Mouse (Mus musculus) hindbrain, embryonic 12.5 days (tissue): ENCODE results near the gene Cygb. TPM values are rescaled to one million over a fixed set of nuclear protein-coding genes. Genes with fewer than 3 reads are reported as not detected.

Experiments used
- ATAC-seq: fragments of 200-750 bp; cut with Nextera tagmentation; 2 replicates; pipeline ENCODE4 v1.8.0; 2017; ENCODE audit warnings: moderate TSS enrichment; ENCODE audit not compliant: low FRiP score
- H3K27ac ChIP-seq: fragments of 300-500 bp; sonication (generic); 2 replicates; pipeline ENCODE4 v1.5.1; 2016; ENCODE audit warnings: mild to moderate bottlenecking
- H3K27me3 ChIP-seq: fragments of 300-500 bp; sonication (generic); 2 replicates; pipeline ENCODE4 v1.6.1; 2016; ENCODE audit warnings: mild to moderate bottlenecking
- H3K36me3 ChIP-seq: fragments of 300-500 bp; sonication (generic); 2 replicates; pipeline ENCODE4 v1.6.1; 2016; ENCODE audit warnings: mild to moderate bottlenecking
- H3K4me1 ChIP-seq: fragments of 300-500 bp; sonication (generic); 2 replicates; pipeline ENCODE4 v1.6.1; 2016
- H3K4me2 ChIP-seq: fragments of 300-500 bp; sonication (generic); replicated peaks from 2 replicates; pipeline ENCODE4 v1.6.1; 2016; ENCODE audit warnings: mild to moderate bottlenecking
- H3K4me3 ChIP-seq: fragments of 300-500 bp; sonication (generic); 2 replicates; pipeline ENCODE4 v1.5.1; 2016; ENCODE audit warnings: mild to moderate bottlenecking
- H3K9ac ChIP-seq: fragments of 300-500 bp; sonication (generic); 2 replicates; pipeline ENCODE4 v1.6.1; 2016; ENCODE audit warnings: mild to moderate bottlenecking, moderate library complexity
- H3K9me3 ChIP-seq: fragments of 300-500 bp; sonication (generic); replicated peaks from 2 replicates; pipeline ENCODE4 v1.6.1; 2016; ENCODE audit warnings: mild to moderate bottlenecking
- WGBS: fragments of 180-500 bp; shearing (Covaris S2); methylation state at CpG from one replicate; pipeline ENCODE4 v1.1.7; 2016; 5-methylcytosine and 5-hydroxymethylcytosine counted together
- polyA plus RNA-seq: library from polyadenylated mRNA; unstranded; fragments of >200 nt; fragmentation: Nextera tagmentation; extraction: Ambion mirVana; gene quantifications from 2 replicates; pipeline ENCODE4 v1.2.1, GENCODE M21; 2016

The Cygb gene
- polyA plus RNA-seq, 1 experiment from 2014 or later, result 4.5 TPM

DNA sequence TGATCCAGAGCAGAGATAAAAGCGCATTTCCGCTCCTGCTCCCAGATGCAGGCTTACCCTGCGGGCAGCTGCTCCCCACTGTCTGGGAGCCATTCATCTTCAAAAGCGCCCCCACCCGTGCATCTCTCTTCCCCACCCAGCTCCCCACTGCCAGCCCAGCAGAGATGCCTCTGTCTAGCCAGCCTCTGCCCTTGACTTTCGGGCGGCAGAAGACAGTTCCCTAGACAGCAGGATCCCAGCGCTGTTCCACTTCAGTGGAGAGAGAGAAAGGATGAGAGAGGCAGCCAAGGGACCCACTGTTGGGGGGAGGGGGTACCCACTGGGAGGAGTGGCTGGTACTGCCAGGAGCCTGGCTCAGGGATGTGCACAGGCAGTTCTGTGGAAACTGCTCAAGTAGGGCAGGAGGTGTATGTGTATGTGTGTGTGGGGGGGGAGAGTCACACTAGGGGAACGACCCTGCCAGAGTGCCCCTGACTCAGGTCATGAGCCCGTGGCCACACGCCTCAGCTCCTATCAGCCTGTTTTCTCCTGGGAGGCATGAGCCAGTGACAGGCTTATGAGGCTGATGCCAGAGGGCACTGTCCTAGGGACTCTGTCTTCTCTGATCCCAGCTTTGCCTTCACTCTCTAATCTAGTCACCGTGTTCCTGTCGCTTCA lies 7.3 kb upstream of the Cygb start:
- 16% methylated on average over 13 of the region's 13 CpGs for WGBS
- peak; percentile 68 for ATAC-seq
- H3K4me2 ChIP-seq, result peak overlapping the region; percentile 36

DNA sequence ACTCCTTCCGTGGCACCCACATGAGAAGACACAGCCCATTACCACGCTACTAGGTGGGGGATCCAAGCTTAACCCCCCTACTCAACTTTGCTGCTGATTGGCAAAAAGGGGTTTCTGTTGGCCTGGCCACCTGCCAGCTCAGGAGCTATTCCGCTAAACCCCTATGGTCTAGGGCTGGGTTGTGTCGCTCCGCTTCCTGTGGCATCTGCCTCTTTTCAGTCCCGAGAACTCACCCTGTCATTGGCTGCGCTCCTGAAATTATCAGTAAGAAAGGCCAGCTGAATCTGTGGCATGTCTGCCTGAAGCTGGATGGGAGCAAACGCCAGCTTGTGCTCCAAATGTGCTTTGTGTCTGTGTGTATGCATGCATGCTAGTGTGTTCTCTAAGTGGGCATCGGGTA lies 6.1 kb upstream of the Cygb start:
- Histone ChIP-seq H3K36me3 (no peaks in the 10 kb centered on the region), H3K9me3 (no peaks in the 10 kb centered on the region), H3K4me2 (no peak overlapping the region), H3K4me3 (no peak overlapping the region), H3K27me3 (peaks cover 14% of the 10 kb centered on the region), H3K9ac (peak overlapping the region; percentile 15; the same call in 1 of the 2 replicates), H3K27ac (peak overlapping the region; percentile 93), H3K4me1 (peaks cover 65% of the 10 kb centered on the region)
- ATAC-seq, result no peak
- 77% methylated on average over 9 of the region's 9 CpGs for whole genome bisulfite sequencing

More for the DNA sequence above, 7.3 kb upstream of the Cygb start:
- Histone ChIP-seq H3K27ac (peak overlapping the region; percentile 93), H3K4me3 (no peak overlapping the region), H3K4me1 (peaks cover 68% of the 10 kb centered on the region), H3K36me3 (no peaks in the 10 kb centered on the region), H3K9me3 (no peaks in the 10 kb centered on the region), H3K9ac (peak overlapping the region; percentile 15), H3K27me3 (peaks cover 9% of the 10 kb centered on the region; the same call in 1 of the 2 replicates)

- no peak overlapping the region for H3K4me2 ChIP-seq
- peaks cover 67% of the 10 kb centered on the region for H3K4me1 ChIP-seq
- H3K9ac ChIP-seq, result no peak overlapping the region
- 81% methylated on average over 15 of the region's 15 CpGs for WGBS
- H3K9me3 ChIP-seq, result no peaks in the 10 kb centered on the region
- no peak for ATAC-seq
- no peaks in the 10 kb centered on the region for H3K36me3 ChIP-seq
- H3K27ac ChIP-seq, result no peak overlapping the region
- H3K4me3 ChIP-seq, result no peak overlapping the region
- H3K27me3 ChIP-seq, result peaks cover 23% of the 10 kb centered on the region
Measured at GRCm38 (mm10) chr11:116659027-116659621, 5.0 kb upstream of the Cygb start.

GRCm38 (mm10) chr11:116658238-116658637 lies 4.1 kb upstream of the Cygb start:
- Histone ChIP-seq H3K27ac (peak overlapping the region; percentile 92), H3K9ac (no peak overlapping the region), H3K27me3 (peaks cover 26% of the 10 kb centered on the region), H3K4me2 (0 out of 2 replicates have a peak overlapping the region, but pooled peaks have one; percentile 53), H3K9me3 (no peaks in the 10 kb centered on the region), H3K4me3 (no peak overlapping the region), H3K4me1 (peaks cover 64% of the 10 kb centered on the region), H3K36me3 (no peaks in the 10 kb centered on the region)
- ATAC-seq, result no peak
- WGBS, result 67% methylated on average over 10 of the region's 10 CpGs

- Histone ChIP-seq H3K27ac (peak overlapping the region; percentile 92), H3K27me3 (peaks cover 32% of the 10 kb centered on the region), H3K4me3 (peak overlapping the region; percentile 34), H3K4me2 (peak overlapping the region; percentile 53), H3K9ac (peak overlapping the region; percentile 53), H3K9me3 (no peaks in the 10 kb centered on the region), H3K36me3 (no peaks in the 10 kb centered on the region), H3K4me1 (peaks cover 62% of the 10 kb centered on the region)
- 11% methylated on average over 22 of the region's 22 CpGs for WGBS
- peak; percentile 69 for ATAC-seq
Measured at GRCm38 (mm10) chr11:116657311-116658223, 3.5 kb upstream of the Cygb start.

DNA sequence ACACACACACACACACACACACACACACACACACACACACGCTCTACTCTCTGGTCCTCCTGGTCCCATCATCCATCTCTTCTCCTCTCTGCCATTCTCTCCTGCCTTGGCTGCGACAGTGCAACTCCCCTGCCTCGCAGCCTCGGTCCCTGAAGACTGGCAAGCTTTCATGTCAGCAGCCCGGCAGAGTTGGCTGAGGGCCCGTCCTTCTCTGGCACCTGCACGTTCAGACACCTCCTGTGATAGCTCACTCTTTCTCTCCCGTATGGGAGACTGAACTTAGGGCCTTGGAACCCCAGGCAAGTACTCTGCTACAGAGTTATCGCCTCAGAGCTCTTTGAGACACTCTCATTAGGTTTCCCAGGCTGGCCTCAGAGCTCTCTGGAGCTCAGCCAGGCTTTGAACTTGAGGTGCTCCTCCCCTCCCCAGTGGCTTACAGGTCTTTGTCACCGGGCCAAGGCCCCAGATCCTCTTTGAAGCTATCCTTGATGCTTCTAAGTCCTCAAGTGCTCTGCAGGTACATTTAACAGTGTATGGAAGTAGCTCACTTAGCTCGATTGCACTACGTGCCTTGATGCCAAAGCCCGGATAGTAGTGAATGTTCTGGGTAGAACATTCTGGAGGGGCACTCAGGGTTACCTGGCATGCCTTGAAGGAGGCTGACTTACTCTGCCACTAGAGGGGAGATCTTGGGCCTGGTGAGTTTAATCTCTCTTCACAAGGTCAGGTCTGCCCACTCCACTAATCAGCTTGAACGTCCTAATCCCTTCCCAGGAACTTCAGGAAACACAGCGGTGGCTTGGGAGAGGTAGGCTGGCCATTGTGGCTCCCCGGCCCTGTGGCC lies 2.5 kb upstream of the Cygb start:
- WGBS, result 81% methylated on average over 16 of the region's 16 CpGs
- Histone ChIP-seq H3K9me3 (no peaks in the 10 kb centered on the region), H3K9ac (peak overlapping the region; percentile 53; the same call in 1 of the 2 replicates), H3K4me1 (peaks cover 57% of the 10 kb centered on the region), H3K36me3 (no peaks in the 10 kb centered on the region), H3K4me3 (no peak overlapping the region), H3K4me2 (peak overlapping the region; percentile 53; the same call in 1 of the 2 replicates), H3K27ac (peak overlapping the region; percentile 92; the same call in 1 of the 2 replicates), H3K27me3 (peaks cover 42% of the 10 kb centered on the region)
- no peak for ATAC-seq

- WGBS, result under 1% methylated on average over 46 of the region's 47 CpGs
- H3K27me3 ChIP-seq, result peaks cover 68% of the 10 kb centered on the region
- H3K27ac ChIP-seq, result no peak overlapping the region
- H3K4me2 ChIP-seq, result peak overlapping the region; percentile 95
- peak overlapping the region; percentile 67 for H3K9ac ChIP-seq
- H3K4me3 ChIP-seq, result peak overlapping the region; percentile 49
- no peaks in the 10 kb centered on the region for H3K36me3 ChIP-seq
- no peaks in the 10 kb centered on the region for H3K9me3 ChIP-seq
- ATAC-seq, result peak; percentile 31; the same call in 1 of the 2 replicates
- H3K4me1 ChIP-seq, result peaks cover 43% of the 10 kb centered on the region
Measured at GRCm38 (mm10) chr11:116653709-116654221, 348 bp downstream of the Cygb start.

- no peaks in the 10 kb centered on the region for H3K36me3 ChIP-seq
- H3K27ac ChIP-seq, result no peak within 1 kb of the TSS
- H3K9me3 ChIP-seq, result no peaks in the 10 kb centered on the region
- H3K9ac ChIP-seq, result peak within 1 kb of the TSS; percentile 67
- H3K4me2 ChIP-seq, result peak within 1 kb of the TSS; percentile 95
- peaks cover 68% of the 10 kb centered on the region for H3K27me3 ChIP-seq
- peaks cover 44% of the 10 kb centered on the region for H3K4me1 ChIP-seq
- 3% methylated on average over 10 of the region's 10 CpGs for WGBS
- H3K4me3 ChIP-seq, result peak within 1 kb of the TSS; percentile 49
- ATAC-seq, result no peak
Measured at GRCm38 (mm10) chr11:116653234-116653633, 879 bp downstream of the Cygb start, which contains the start of gene Prcd. Prcd (plus strand) TSS chr11:116653534.

DNA sequence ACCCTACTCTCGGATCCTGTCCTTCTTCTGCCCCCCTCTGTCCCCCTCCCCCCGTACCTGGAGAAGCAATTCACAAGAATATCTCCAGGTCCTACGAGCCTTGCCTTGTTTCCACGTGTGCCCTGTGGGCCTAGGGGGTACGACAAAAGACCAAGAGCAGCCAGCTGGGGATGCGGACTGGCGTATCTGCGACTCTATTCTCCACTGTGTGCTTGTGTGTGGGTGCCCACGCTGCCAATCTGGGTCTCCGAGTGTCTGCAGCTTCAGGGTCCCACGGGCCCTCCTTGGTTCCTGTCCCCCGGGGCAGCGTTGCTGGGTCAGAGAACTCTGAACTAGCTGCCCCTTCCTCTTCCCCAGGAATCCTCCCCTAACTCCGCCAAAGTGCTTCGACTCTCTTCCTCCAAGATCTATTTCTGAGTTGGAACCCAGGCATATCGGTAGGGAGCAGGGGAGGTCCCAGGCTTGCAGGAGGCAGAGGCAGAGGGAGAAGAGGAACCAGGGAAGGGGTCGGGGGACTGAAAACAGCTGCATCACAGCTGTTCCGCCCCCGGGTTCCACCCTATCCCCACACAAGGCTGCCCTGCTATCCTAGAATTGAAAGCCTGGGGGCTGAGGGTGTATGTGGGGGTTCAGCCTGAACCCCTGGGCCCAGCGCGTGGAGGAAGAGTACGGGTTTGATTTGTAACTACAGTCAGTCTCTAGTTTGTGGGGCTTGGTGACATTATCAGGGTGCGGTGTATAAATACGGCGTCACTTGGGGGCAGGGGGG lies 1.6 kb downstream of the Cygb start:
- Histone ChIP-seq H3K9me3 (no peaks in the 10 kb centered on the region), H3K36me3 (no peaks in the 10 kb centered on the region), H3K27me3 (peaks cover 68% of the 10 kb centered on the region), H3K4me1 (peaks cover 44% of the 10 kb centered on the region), H3K4me2 (peak overlapping the region; percentile 95), H3K27ac (no peak overlapping the region), H3K4me3 (no peak overlapping the region), H3K9ac (peak overlapping the region; percentile 67; the same call in 1 of the 2 replicates)
- WGBS, result 60% methylated on average over 25 of the region's 25 CpGs
- no peak for ATAC-seq

DNA sequence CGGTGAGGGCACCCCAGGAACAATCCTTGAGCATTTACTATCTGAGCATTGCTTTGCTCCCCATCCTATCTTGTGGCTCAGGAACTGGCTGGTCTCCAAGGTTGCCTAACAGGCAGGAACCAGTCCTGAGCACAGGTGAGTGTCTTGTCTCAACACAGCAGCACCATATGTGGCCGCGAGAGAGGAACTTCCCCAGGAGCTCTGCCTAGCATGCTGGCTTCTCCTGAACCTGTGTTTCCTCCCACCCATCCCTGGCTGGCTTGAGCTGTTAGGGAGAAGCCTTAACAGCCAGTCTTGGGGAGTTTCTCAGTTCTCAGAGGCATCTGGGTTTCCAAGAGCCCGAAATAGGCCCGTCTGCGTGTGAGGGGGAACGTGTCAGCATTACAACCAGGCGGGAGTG lies 2.8 kb downstream of the Cygb start:
- Histone ChIP-seq H3K36me3 (no peaks in the 10 kb centered on the region), H3K9me3 (no peaks in the 10 kb centered on the region), H3K27ac (no peak overlapping the region), H3K4me3 (no peak overlapping the region), H3K27me3 (peaks cover 71% of the 10 kb centered on the region), H3K4me2 (no peak overlapping the region), H3K4me1 (peaks cover 39% of the 10 kb centered on the region), H3K9ac (no peak overlapping the region)
- 84% methylated on average over 8 of the region's 8 CpGs for WGBS
- ATAC-seq, result no peak

- no peaks in the 10 kb centered on the region for H3K9me3 ChIP-seq
- no peak overlapping the region for H3K4me2 ChIP-seq
- H3K9ac ChIP-seq, result no peak overlapping the region
- H3K4me3 ChIP-seq, result no peak overlapping the region
- H3K27me3 ChIP-seq, result peaks cover 67% of the 10 kb centered on the region
- peaks cover 39% of the 10 kb centered on the region for H3K4me1 ChIP-seq
- H3K36me3 ChIP-seq, result no peaks in the 10 kb centered on the region
- ATAC-seq, result no peak
- 85% methylated on average over 8 of the region's 8 CpGs for WGBS
- no peak overlapping the region for H3K27ac ChIP-seq
Measured at GRCm38 (mm10) chr11:116650811-116651210, 3.3 kb downstream of the Cygb start.
